Mouse (Mus musculus): ENCODE measurements at regions not wholly inside any gene's neighbourhood (a gene's known extent, or its start where the extent isn't known, plus 50 kb on each side); places are given as distances from the start of the nearest gene placed in this dataset.

DNA sequence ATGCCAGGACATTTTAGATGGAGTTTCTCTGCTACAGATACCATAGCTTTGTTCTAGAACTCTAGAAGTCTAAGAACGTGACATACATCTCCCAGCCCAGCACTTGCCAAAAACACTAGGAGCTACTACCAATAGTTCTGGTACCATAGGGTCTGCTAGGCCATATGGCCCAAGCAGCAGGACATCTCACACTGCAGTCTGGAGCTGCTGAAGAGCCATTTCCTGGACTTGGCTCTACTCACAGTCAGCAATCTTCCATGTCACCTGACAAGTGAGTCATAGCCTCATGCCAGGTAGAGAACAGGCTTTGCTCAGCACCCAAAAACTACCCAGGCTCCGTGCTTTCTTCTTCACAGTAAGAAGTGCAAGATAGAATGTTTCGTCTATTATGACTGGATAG, 175.1 kb downstream of the Cbln1 start:
- TF ChIP-seq EP300 (IDR thresholded peaks at IDR 0.05; ENCODE audit: insufficient read depth, low read depth, low read length), result no peak
- no peak for TF ChIP-seq CTCF (IDR thresholded peaks at IDR 0.05; ENCODE audit: low read depth, low read length)
